Mouse (Mus musculus) myocyte (in vitro differentiated cells): ENCODE data around the gene Nup210. TPM values are rescaled to one million over a fixed set of nuclear protein-coding genes. Genes with fewer than 3 reads are reported as not detected.

Experiments
- H3K27me3 ChIP-seq: one replicate; pipeline ENCODE4 v1.6.1; 2011; ENCODE audit not compliant: control insufficient read depth, insufficient read depth, insufficient read length
- H3K36me3 ChIP-seq: one replicate; pipeline ENCODE4 v1.6.1; 2011; ENCODE audit not compliant: control insufficient read depth, insufficient read depth
- H3K4me2 ChIP-seq: one replicate; pipeline ENCODE4 v1.6.1; 2011; ENCODE audit warnings: low read depth, control low read depth
- H3K4me3 ChIP-seq: one replicate; pipeline ENCODE4 v1.5.1; 2011; ENCODE audit warnings: mild to moderate bottlenecking, control low read depth, moderate library complexity
- H3K79me2 ChIP-seq: one replicate; pipeline ENCODE4 v1.6.1; 2011; ENCODE audit not compliant: control insufficient read depth, insufficient read depth
- H3ac ChIP-seq: one replicate; pipeline ENCODE4 v1.6.1; 2011; ENCODE audit not compliant: control insufficient read depth, insufficient read length
- CEBPB ChIP-seq: IDR thresholded peaks from 2 replicates; pipeline ENCODE4 v1.6.1; 2011; ENCODE audit warnings: mild to moderate bottlenecking, moderate library complexity; ENCODE audit not compliant: poor library complexity, insufficient read depth, severe bottlenecking
- E2F4 ChIP-seq: IDR thresholded peaks from one replicate; pipeline ENCODE4 v1.6.1; 2011; ENCODE audit warnings: mild to moderate bottlenecking, control low read depth, moderate library complexity; ENCODE audit not compliant: insufficient read depth
- MAX ChIP-seq: IDR thresholded peaks from one replicate; pipeline ENCODE4 v1.6.1; 2011; ENCODE audit warnings: low read depth, mild to moderate bottlenecking, control low read depth
- MYOD1 ChIP-seq, 3 experiments: IDR thresholded peaks; one replicate each; pipeline ENCODE4 v1.6.1; 2011; ENCODE audit warnings: control low read depth in 2 of 3, low read depth in 2 of 3, mild to moderate bottlenecking in 2 of 3, moderate library complexity in 1 of 3; ENCODE audit not compliant: insufficient read length in 2 of 3, control insufficient read depth in 1 of 3
- MYOG ChIP-seq, 3 experiments: IDR thresholded peaks; one replicate each; pipeline ENCODE4 v1.6.1; 2011; ENCODE audit warnings: control low read depth in 2 of 3, low read depth in 2 of 3, mild to moderate bottlenecking in 2 of 3; ENCODE audit not compliant: insufficient read length in 2 of 3, control insufficient read depth in 1 of 3, insufficient read depth in 1 of 3
- POLR2A ChIP-seq: IDR thresholded peaks from one replicate; pipeline ENCODE4 v1.6.1; 2011; ENCODE audit warnings: low read depth, mild to moderate bottlenecking, control low read depth, moderate library complexity; ENCODE audit not compliant: insufficient read length
- POLR2AphosphoS2 ChIP-seq: IDR thresholded peaks from one replicate; pipeline ENCODE4 v1.6.1; 2011; ENCODE audit warnings: low read depth, control low read depth; ENCODE audit not compliant: insufficient read length
- REST ChIP-seq: IDR thresholded peaks from one replicate; pipeline ENCODE4 v1.6.1; 2011; ENCODE audit warnings: mild to moderate bottlenecking, control low read depth, moderate library complexity; ENCODE audit not compliant: insufficient read depth, insufficient read length
- SRF ChIP-seq: IDR thresholded peaks from one replicate; pipeline ENCODE4 v1.6.1; 2011; ENCODE audit warnings: low read depth; ENCODE audit not compliant: control insufficient read depth, insufficient read length
- TCF12 ChIP-seq: IDR thresholded peaks from one replicate; pipeline ENCODE4 v1.6.1; 2011; ENCODE audit warnings: mild to moderate bottlenecking, control low read depth; ENCODE audit not compliant: poor library complexity, insufficient read depth, severe bottlenecking
- TCF3 ChIP-seq: IDR thresholded peaks from one replicate; pipeline ENCODE4 v1.6.1; 2011; ENCODE audit warnings: low read depth, control low read depth; ENCODE audit not compliant: insufficient read length
- USF1 ChIP-seq: IDR thresholded peaks from one replicate; pipeline ENCODE4 v1.6.1; 2011; ENCODE audit warnings: low read depth, mild to moderate bottlenecking, control low read depth, moderate library complexity
- polyA plus RNA-seq: library from polyadenylated mRNA; unstranded; fragments of >200 nt; fragmentation: generic; extraction: Trizol; gene quantifications from one replicate; pipeline ENCODE4 v1.2.1, GENCODE M21; 2012; ENCODE audit warnings: missing spikeins

Nup210 gene
- polyA plus RNA-seq, 1 experiment: 0.31 TPM

DNA sequence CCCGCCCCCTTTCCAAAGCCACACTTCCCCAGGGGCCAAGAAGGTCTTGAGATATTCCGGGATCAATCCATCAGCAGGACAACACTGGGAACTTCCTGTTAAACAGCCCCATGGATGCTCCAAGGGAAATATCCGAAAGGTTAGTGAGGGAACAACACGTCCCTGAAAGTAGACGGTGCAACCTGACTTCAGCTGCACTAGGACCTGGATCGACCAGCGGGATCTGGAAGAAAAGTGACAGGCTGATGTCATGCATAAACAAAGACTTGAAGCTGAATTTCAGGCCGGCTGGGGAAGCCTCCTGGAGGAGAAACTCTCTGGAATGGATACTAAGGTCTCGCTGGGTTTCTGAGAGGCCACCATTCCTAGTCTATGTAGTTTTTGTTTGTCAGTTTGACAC, 520 bp upstream of the Nup210 start:
- no peak overlapping the region for H3K4me2 ChIP-seq
- TF ChIP-seq MYOD1 (IDR thresholded peaks at IDR 0.05; ENCODE audit: control insufficient read depth in 1 of 3, insufficient read length in 2 of 3, low read depth in 2 of 3): no peak
- no peak for TF ChIP-seq E2F4
- no peak for TF ChIP-seq MAX
- no peak for TF ChIP-seq POLR2A
- TF ChIP-seq TCF3: no peak
- no peak for TF ChIP-seq POLR2AphosphoS2
- no peak for TF ChIP-seq SRF
- no peak for TF ChIP-seq REST
- TF ChIP-seq USF1: no peak
- no peak for TF ChIP-seq TCF12
- no peak for TF ChIP-seq CEBPB
- no peak for TF ChIP-seq MYOG (IDR thresholded peaks at IDR 0.05; ENCODE audit: control insufficient read depth in 1 of 3, insufficient read depth in 1 of 3, insufficient read length in 2 of 3, low read depth in 2 of 3)
- no peaks in the 10 kb centered on the region for H3K36me3 ChIP-seq
- peaks cover 28% of the 10 kb centered on the region for H3K27me3 ChIP-seq
- H3ac ChIP-seq: no peak overlapping the region
- H3K4me3 ChIP-seq: no peak overlapping the region
- no peaks in the 10 kb centered on the region for H3K79me2 ChIP-seq

DNA sequence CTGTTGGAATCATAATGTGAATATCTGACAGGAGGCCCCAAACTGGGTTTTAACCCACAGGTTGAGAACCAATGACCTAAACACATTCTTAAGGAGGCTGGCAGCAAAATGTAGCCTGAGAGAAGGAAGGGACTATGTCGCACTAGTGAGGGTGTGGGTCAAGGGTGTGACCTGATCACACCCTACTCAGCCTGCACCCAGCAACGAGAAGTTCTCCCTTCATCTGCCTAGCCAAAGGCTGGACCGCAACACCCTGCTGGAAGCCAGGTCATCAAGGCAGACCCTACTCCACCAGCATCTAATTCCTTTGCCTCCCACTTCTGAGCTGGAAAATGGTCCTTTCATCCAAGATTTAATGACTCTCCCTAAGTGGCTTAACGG, 776 bp downstream of the Nup210 start:
- Histone ChIP-seq H3K27me3 (peaks cover 41% of the 10 kb centered on the region), H3ac (no peak overlapping the region), H3K4me3 (no peak overlapping the region), H3K4me2 (no peak overlapping the region), H3K36me3 (no peaks in the 10 kb centered on the region), H3K79me2 (no peaks in the 10 kb centered on the region)
- TF ChIP-seq MYOG (IDR thresholded peaks at IDR 0.05; ENCODE audit: control insufficient read depth in 1 of 3, insufficient read depth in 1 of 3, insufficient read length in 2 of 3, low read depth in 2 of 3): no peak
- TF ChIP-seq REST: no peak
- no peak for TF ChIP-seq CEBPB
- TF ChIP-seq SRF: no peak
- no peak for TF ChIP-seq MAX
- TF ChIP-seq MYOD1 (IDR thresholded peaks at IDR 0.05; ENCODE audit: control insufficient read depth in 1 of 3, insufficient read length in 2 of 3, low read depth in 2 of 3): no peak
- TF ChIP-seq USF1: no peak
- no peak for TF ChIP-seq E2F4
- no peak for TF ChIP-seq POLR2AphosphoS2
- TF ChIP-seq POLR2A: no peak
- TF ChIP-seq TCF12: no peak
- no peak for TF ChIP-seq TCF3

DNA sequence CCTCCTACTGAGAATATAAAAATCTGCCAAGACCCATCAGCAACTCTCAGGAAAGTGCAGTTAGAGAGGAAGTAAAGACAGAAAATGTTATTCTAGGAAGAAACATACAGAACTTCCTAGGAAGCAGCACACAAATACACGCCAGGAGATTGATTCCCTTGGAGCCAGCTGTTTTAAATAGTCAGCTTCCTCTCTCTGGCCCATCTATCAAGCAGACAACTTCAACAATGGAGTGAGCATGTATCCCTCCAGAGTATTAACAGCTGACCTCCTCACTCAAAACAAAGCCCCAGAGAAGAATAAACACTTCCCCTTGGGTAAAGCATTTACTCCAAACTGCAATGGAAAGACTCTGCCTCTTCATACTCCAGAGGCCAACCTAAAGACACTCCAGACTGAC, 1.5 kb downstream of the Nup210 start:
- Histone ChIP-seq H3K27me3 (peaks cover 44% of the 10 kb centered on the region), H3ac (no peak overlapping the region), H3K4me2 (no peak overlapping the region), H3K4me3 (no peak overlapping the region), H3K79me2 (no peaks in the 10 kb centered on the region), H3K36me3 (no peaks in the 10 kb centered on the region)
- TF ChIP-seq CEBPB: no peak
- TF ChIP-seq TCF12: no peak
- no peak for TF ChIP-seq E2F4
- no peak for TF ChIP-seq MYOG (IDR thresholded peaks at IDR 0.05; ENCODE audit: control insufficient read depth in 1 of 3, insufficient read depth in 1 of 3, insufficient read length in 2 of 3, low read depth in 2 of 3)
- no peak for TF ChIP-seq MAX
- TF ChIP-seq SRF: no peak
- no peak for TF ChIP-seq POLR2A
- TF ChIP-seq REST: no peak
- TF ChIP-seq USF1: no peak
- TF ChIP-seq MYOD1 (IDR thresholded peaks at IDR 0.05; ENCODE audit: control insufficient read depth in 1 of 3, insufficient read length in 2 of 3, low read depth in 2 of 3): no peak
- TF ChIP-seq POLR2AphosphoS2: no peak
- no peak for TF ChIP-seq TCF3

DNA sequence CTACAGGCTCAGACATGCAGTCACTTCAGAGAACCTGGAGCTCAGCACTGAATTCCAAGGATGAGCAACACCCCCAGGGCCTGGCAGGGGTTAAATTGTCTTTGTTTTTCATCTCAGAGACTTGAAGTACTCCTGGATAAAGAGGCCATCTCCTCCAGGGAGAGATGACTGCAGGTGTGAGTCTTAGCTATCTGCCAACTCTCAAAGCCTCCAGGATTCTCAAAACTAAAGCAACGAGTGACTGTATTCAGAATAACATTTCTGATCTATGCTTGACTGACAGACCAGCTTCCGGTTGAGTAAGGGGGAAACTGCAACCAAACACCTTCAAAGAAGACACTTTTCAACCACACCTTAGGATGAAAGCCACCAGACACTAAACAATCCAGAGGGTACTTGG, 1.9 kb downstream of the Nup210 start:
- Histone ChIP-seq H3K27me3 (peaks cover 44% of the 10 kb centered on the region), H3K79me2 (no peaks in the 10 kb centered on the region), H3K4me2 (no peak overlapping the region), H3ac (no peak overlapping the region), H3K4me3 (no peak overlapping the region), H3K36me3 (no peaks in the 10 kb centered on the region)
- no peak for TF ChIP-seq MYOG (IDR thresholded peaks at IDR 0.05; ENCODE audit: control insufficient read depth in 1 of 3, insufficient read depth in 1 of 3, insufficient read length in 2 of 3, low read depth in 2 of 3)
- no peak for TF ChIP-seq POLR2AphosphoS2
- TF ChIP-seq REST: no peak
- no peak for TF ChIP-seq CEBPB
- no peak for TF ChIP-seq MYOD1 (IDR thresholded peaks at IDR 0.05; ENCODE audit: control insufficient read depth in 1 of 3, insufficient read length in 2 of 3, low read depth in 2 of 3)
- TF ChIP-seq POLR2A: no peak
- TF ChIP-seq USF1: no peak
- TF ChIP-seq TCF12: no peak
- no peak for TF ChIP-seq MAX
- TF ChIP-seq SRF: no peak
- no peak for TF ChIP-seq TCF3
- no peak for TF ChIP-seq E2F4
